Mouse (Mus musculus) left cerebral cortex, postnatal 10 days (tissue): ENCODE data around the gene Rnf103. TPM values are rescaled to one million over a fixed set of nuclear protein-coding genes. Genes with fewer than 3 reads are reported as not detected.
"Not testable (repeated sequence)": the region's sequence is repeated elsewhere in the genome, so short reads cannot be mapped to it uniquely, and the experiment has no call there.

Experiments used
- DNase-seq, 2 experiments: peaks; one replicate each; pipeline ENCODE4 v3.0.0; 2021 to 2022; ENCODE audit warnings: low spot score in 2 of 2, mixed read lengths in 1 of 2; ENCODE audit errors: extremely low spot score in 1 of 2
- intact Hi-C: fragments of 180-260 bp; cut with DNase I; formaldehyde crosslinking; loops from one replicate; pipeline ENCODE4 v1.15.1; 2025
- total RNA-seq, 2 experiments: library from RNA; stranded (reverse); gene quantifications; 2 replicates each; pipeline ENCODE4 v1.2.3; 2021

Gene Rnf103
- 10 to 100 TPM; 54.4 to 56.0 TPM for total RNA-seq

- intact Hi-C loops, result loop anchor here (1.0 kb wide), 1 partner anchor 54 kb away; the partner anchor contains the start of gene Rmnd5a
- DNase-seq, result peak; percentile 85 to 96
Measured at GRCm38 (mm10) chr6:71493675-71494340, at the start of gene Rnf103. Rnf103 (plus strand) TSS chr6:71493894.

- no peak for DNase-seq
- intact Hi-C loops, result no loop called here
Measured at GRCm38 (mm10) chr6:71444756-71445155, 48.9 kb upstream of the Rnf103 start.

- DNase-seq, result no peak
- intact Hi-C loops, result no loop called here
Measured at GRCm38 (mm10) chr6:71445560-71445959, 48.1 kb upstream of the Rnf103 start.

GRCm38 (mm10) chr6:71452792-71453191 is 40.9 kb upstream of the Rnf103 start:
- intact Hi-C loops, result no loop called here
- no peak for DNase-seq

GRCm38 (mm10) chr6:71453983-71454739 is 39.5 kb upstream of the Rnf103 start:
- intact Hi-C loops, result not testable (repeated sequence)

GRCm38 (mm10) chr6:71457956-71458608 is 35.6 kb upstream of the Rnf103 start:
- no peak for DNase-seq
- intact Hi-C loops, result no loop called here

More at GRCm38 (mm10) chr6:71453983-71454739, 39.5 kb upstream of the Rnf103 start:
- not testable (repeated sequence) for DNase-seq

GRCm38 (mm10) chr6:71465146-71465545 is 28.5 kb upstream of the Rnf103 start:
- intact Hi-C loops, result no loop called here
- DNase-seq, result no peak

GRCm38 (mm10) chr6:71467766-71468165 is 25.9 kb upstream of the Rnf103 start:
- peak in 1 of 2 experiments; percentile 7 for DNase-seq
- intact Hi-C loops, result no loop called here

GRCm38 (mm10) chr6:71469291-71469690 is 24.4 kb upstream of the Rnf103 start:
- DNase-seq, result no peak
- intact Hi-C loops, result no loop called here

- DNase-seq, result no peak
- intact Hi-C loops, result no loop called here
Measured at GRCm38 (mm10) chr6:71471830-71472520, 21.7 kb upstream of the Rnf103 start.

GRCm38 (mm10) chr6:71472786-71473185 is 20.9 kb upstream of the Rnf103 start:
- no peak for DNase-seq
- intact Hi-C loops, result no loop called here

- intact Hi-C loops, result no loop called here
- no peak for DNase-seq
Measured at GRCm38 (mm10) chr6:71475604-71476003, 18.1 kb upstream of the Rnf103 start.

GRCm38 (mm10) chr6:71476783-71477182 is 16.9 kb upstream of the Rnf103 start:
- DNase-seq, result no peak

GRCm38 (mm10) chr6:71478816-71479568 is 14.7 kb upstream of the Rnf103 start:
- DNase-seq, intact Hi-C loops: not testable (repeated sequence)

More at GRCm38 (mm10) chr6:71476783-71477182, 16.9 kb upstream of the Rnf103 start:
- intact Hi-C loops, result no loop called here

- intact Hi-C loops, DNase-seq: not testable (repeated sequence)
Measured at GRCm38 (mm10) chr6:71479588-71479987, 14.1 kb upstream of the Rnf103 start.

- intact Hi-C loops, result no loop called here
- DNase-seq, result no peak
Measured at GRCm38 (mm10) chr6:71480136-71480535, 13.6 kb upstream of the Rnf103 start.

GRCm38 (mm10) chr6:71481136-71481535 is 12.6 kb upstream of the Rnf103 start:
- intact Hi-C loops, result no loop called here
- DNase-seq, result no peak

GRCm38 (mm10) chr6:71485246-71485645 is 8.4 kb upstream of the Rnf103 start:
- DNase-seq, result no peak
- intact Hi-C loops, result no loop called here
